Mouse (Mus musculus) embryonic fibroblast, embryonic 13.5 days (primary cell): ENCODE measurements around the gene Nfe2l1.

Source experiments
- CTCF ChIP-seq: IDR thresholded peaks from 2 replicates; pipeline ENCODE4 v1.5.1; 2011; ENCODE audit warnings: mild to moderate bottlenecking, control low read depth, low read length, moderate library complexity, borderline replicate concordance; ENCODE audit not compliant: insufficient read depth
- POLR2A ChIP-seq: IDR thresholded peaks from 2 replicates; pipeline ENCODE4 v1.6.1; 2011; ENCODE audit warnings: low read depth, mild to moderate bottlenecking, control low read depth, low read length, moderate library complexity

DNA sequence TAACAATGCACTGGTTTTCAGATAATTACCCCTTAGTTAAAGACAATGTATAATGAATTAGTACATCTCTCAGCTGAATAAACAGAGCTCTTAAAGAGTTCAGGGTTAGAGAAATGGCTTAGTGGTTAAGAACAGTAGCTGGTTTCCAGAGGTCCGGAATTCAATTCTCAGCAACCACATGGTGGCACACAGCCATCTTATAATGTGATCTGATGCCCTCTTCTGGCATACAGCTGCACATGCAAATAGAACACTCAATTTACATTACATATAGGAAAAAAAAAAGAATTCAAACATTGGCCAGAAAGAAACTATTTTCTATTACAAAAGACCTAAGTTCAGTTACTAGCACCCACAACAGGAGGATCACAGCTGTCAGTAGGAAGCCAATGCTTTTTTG is 33.2 kb downstream of the Nfe2l1 start:
- TF ChIP-seq CTCF (no peak), POLR2A (no peak)
